Mouse (Mus musculus) heart, embryonic 11.5 days (tissue): ENCODE results near the gene Lrrfip1. TPM values are rescaled to one million over a fixed set of nuclear protein-coding genes. Genes with fewer than 3 reads are reported as not detected.

Experiments used
- ATAC-seq: fragments of 200-750 bp; cut with Nextera tagmentation; replicated peaks from 2 replicates; pipeline ENCODE4 v1.8.0; 2017; ENCODE audit warnings: moderate library complexity; ENCODE audit not compliant: insufficient number of reproducible peaks, low FRiP score, low TSS enrichment
- H3K27ac ChIP-seq: fragments of 300-500 bp; sonication (generic); 2 replicates; pipeline ENCODE4 v1.5.1; 2014; ENCODE audit warnings: mild to moderate bottlenecking, low read depth, low read length
- H3K27me3 ChIP-seq: fragments of 300-500 bp; sonication (generic); 2 replicates; pipeline ENCODE4 v1.6.1; 2014; ENCODE audit warnings: mild to moderate bottlenecking, low read length, mixed read lengths; ENCODE audit not compliant: control insufficient read depth, insufficient read depth
- H3K36me3 ChIP-seq: fragments of 300-500 bp; sonication (generic); 2 replicates; pipeline ENCODE4 v1.6.1; 2014; ENCODE audit warnings: mild to moderate bottlenecking, low read length, moderate library complexity, mixed read lengths; ENCODE audit not compliant: control insufficient read depth, insufficient read depth
- H3K4me1 ChIP-seq: fragments of 300-500 bp; sonication (generic); 2 replicates; pipeline ENCODE4 v1.6.1; 2014; ENCODE audit warnings: low read length; ENCODE audit not compliant: control insufficient read depth, insufficient read depth
- H3K4me2 ChIP-seq: fragments of 300-500 bp; sonication (generic); 2 replicates; pipeline ENCODE4 v1.6.1; 2014; ENCODE audit warnings: mild to moderate bottlenecking, moderate library complexity
- H3K4me3 ChIP-seq: fragments of 300-500 bp; sonication (generic); 2 replicates; pipeline ENCODE4 v1.5.1; 2014; ENCODE audit warnings: low read depth, low read length
- H3K9ac ChIP-seq: fragments of 300-500 bp; sonication (generic); 2 replicates; pipeline ENCODE4 v1.6.1; 2014; ENCODE audit warnings: mild to moderate bottlenecking, low read depth, low read length, moderate library complexity
- H3K9me3 ChIP-seq: fragments of 300-500 bp; sonication (generic); replicated peaks from 2 replicates; pipeline ENCODE4 v1.6.1; 2016; ENCODE audit warnings: low read length; ENCODE audit not compliant: control insufficient read depth
- WGBS: fragments of 180-500 bp; shearing (Covaris S2); extraction: QIAGEN DNeasy Blood & Tissue Kit; methylation state at CpG from one replicate; pipeline ENCODE4 v1.1.7; 2014; ENCODE audit not compliant: insufficient replicate concordance; 5-methylcytosine and 5-hydroxymethylcytosine counted together
- polyA plus RNA-seq: library from polyadenylated mRNA; unstranded; fragments of >200 nt; fragmentation: Nextera tagmentation; extraction: Ambion mirVana; gene quantifications from 2 replicates; pipeline ENCODE4 v1.2.1, GENCODE M21; 2014

Gene Lrrfip1
- polyA plus RNA-seq, 1 experiment from 2014 or later: 115 TPM

DNA sequence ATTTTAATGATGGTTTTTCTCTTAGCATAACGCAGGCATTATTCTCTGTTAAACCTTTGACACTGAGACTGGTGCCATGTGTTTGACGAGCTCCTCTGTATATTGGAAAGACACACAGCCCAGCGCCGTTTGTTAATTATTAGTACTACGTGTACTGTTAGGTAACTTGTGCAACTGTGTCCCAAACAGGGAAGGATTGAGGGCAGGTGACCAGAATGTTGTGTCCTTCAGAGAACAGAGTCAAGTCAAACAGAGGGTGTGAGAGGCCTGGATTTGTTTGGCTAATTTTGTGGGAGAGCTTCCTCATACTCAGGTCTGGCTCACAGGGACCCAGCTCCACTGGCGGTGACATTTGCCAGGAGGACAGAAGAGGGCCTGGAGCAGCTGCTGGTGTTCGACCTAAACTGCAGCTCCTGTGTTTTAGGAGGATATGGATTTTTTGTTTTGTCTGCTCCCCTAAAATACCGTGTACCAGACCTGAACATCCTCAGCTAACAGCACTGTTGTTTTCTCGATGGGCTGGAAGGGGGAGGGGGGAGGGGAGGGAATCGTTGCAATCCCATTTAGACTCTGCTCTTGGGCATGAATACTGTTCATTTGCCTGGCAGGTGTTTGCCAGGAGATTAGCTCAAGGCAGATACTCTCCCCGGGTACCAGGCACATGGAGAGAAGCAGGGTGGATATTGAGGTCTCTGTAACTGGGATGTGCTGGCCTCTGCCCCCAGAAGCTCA lies 103.3 kb downstream of the Lrrfip1 start:
- Histone ChIP-seq H3K4me1 (peaks cover 11% of the 10 kb centered on the region), H3K9me3 (no peaks in the 10 kb centered on the region), H3K36me3 (peaks cover 27% of the 10 kb centered on the region), H3K27me3 (no peaks in the 10 kb centered on the region), H3K9ac (no peak overlapping the region), H3K4me2 (no peak overlapping the region), H3K4me3 (no peak overlapping the region), H3K27ac (no peak overlapping the region)
- ATAC-seq: no peak
- WGBS: 78% methylated on average over 11 of the region's 11 CpGs

DNA sequence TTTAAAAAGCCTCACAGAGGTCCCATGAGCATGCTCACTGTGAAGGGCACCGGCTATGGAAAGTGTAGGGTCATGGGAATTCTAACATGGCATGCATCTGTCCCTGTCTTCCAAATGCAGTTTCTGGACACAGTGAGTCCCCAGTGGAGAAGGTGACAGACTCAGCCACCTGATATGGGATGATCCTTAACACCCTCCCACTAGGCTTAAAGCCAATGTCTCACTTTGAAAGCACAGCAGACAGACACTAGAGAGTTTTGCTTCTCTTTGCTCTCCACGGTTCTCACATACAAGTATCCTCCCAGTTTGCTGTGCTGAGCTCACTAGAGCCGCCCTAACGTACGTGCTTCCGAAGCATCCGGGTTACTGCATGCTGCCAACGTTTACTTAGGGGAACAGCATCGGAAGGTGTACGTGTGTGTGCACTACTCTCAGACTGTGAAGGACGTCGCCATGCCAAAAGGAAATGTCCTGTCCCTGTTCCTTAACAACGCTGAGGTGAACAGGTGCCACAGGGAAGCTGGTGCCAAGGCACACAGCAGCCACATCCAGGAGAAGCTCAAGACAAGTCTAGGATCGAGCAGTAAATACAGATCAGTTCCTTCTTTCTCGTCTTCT lies 104.9 kb downstream of the Lrrfip1 start:
- H3K36me3 ChIP-seq: peaks cover 29% of the 10 kb centered on the region
- no peak overlapping the region for H3K4me3 ChIP-seq
- no peaks in the 10 kb centered on the region for H3K9me3 ChIP-seq
- ATAC-seq: no peak
- WGBS: 89% methylated on average over 15 of the region's 15 CpGs
- no peak overlapping the region for H3K27ac ChIP-seq
- H3K27me3 ChIP-seq: no peaks in the 10 kb centered on the region
- H3K4me1 ChIP-seq: peaks cover 14% of the 10 kb centered on the region
- no peak overlapping the region for H3K9ac ChIP-seq
- no peak overlapping the region for H3K4me2 ChIP-seq

DNA sequence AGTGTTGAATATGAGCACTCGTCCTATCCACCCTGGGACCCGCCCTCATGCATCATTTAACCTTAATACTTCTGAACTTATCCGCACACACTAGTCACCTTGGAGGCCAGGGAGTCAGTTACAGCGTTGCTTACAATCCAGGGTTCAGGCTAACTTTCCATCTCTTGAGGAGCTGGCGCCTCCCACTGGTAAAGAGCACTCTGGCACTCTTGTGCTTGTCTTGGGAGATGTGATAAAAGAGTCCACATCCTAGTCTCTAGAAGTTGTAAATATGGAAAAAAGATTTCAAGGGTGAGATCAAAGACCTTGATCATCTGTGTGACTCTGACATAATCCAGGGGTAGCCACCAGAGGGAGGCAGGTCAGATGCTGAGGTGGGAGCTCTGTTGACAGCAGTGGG lies 109.0 kb downstream of the Lrrfip1 start:
- Histone ChIP-seq H3K27me3 (no peaks in the 10 kb centered on the region), H3K36me3 (peaks cover 24% of the 10 kb centered on the region), H3K4me1 (peaks cover 33% of the 10 kb centered on the region), H3K9me3 (no peaks in the 10 kb centered on the region), H3K4me2 (no peak overlapping the region), H3K4me3 (no peak overlapping the region), H3K27ac (0 out of 2 replicates have a peak overlapping the region, but pooled peaks have one; percentile 1), H3K9ac (no peak overlapping the region)
- no peak for ATAC-seq
- 48% methylated on average over 5 of the region's 5 CpGs for WGBS

DNA sequence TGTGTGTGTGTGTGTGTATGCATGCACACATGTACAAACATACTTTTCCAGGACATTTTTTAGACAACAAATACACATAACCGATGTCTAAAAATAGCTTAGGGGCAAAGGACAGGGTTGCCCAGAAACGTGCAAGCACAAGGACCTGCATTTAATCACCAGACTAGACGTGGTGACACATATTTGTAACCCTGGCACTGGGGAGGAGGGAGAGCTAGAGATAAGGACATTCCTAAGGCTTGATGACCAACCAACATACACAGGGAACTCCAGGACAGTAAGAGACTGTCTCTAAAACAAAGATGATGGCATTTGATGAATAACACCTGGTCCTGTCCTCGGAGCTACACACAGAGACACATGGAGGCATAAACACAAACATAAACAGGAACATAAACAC lies 110.8 kb downstream of the Lrrfip1 start:
- ATAC-seq: peak; percentile 44; the same call in 1 of the 2 replicates

DNA sequence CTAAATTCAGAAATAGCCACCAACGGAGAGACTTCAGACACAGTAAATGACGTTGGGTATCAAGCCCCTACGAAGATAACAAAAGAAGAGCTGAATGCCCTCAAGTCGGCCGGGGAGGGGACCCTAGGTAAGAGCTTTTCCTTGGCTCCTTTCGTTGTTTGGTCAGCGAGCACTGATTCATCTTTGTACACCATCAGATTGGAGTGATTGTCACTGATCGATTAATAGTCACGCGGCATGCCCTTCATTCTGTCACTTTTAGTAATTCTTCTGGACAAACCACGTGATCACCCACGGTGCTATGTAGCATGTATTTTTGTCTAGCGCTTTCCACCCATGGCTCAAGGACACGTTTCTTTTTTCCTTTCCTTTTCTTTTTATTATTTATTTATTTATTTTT lies 113.6 kb downstream of the Lrrfip1 start:
- Histone ChIP-seq H3K4me3 (no peak overlapping the region), H3K9ac (no peak overlapping the region), H3K4me2 (no peak overlapping the region), H3K4me1 (peaks cover 31% of the 10 kb centered on the region), H3K27ac (no peak overlapping the region), H3K27me3 (no peaks in the 10 kb centered on the region), H3K9me3 (no peaks in the 10 kb centered on the region), H3K36me3 (peaks cover 10% of the 10 kb centered on the region; the same call in 1 of the 2 replicates)
- no peak for ATAC-seq
- 90% methylated on average over 14 of the region's 14 CpGs for WGBS

More for the DNA sequence above, 110.8 kb downstream of the Lrrfip1 start:
- WGBS: 14% methylated on average over 4 of the region's 4 CpGs
- no peak overlapping the region; the same call in 1 of the 2 replicates for H3K9ac ChIP-seq
- peaks cover 31% of the 10 kb centered on the region for H3K4me1 ChIP-seq
- H3K4me2 ChIP-seq: peak overlapping the region; percentile 22; the same call in 1 of the 2 replicates
- H3K27me3 ChIP-seq: no peaks in the 10 kb centered on the region
- H3K36me3 ChIP-seq: peaks cover 21% of the 10 kb centered on the region
- no peak overlapping the region for H3K4me3 ChIP-seq
- H3K9me3 ChIP-seq: no peaks in the 10 kb centered on the region
- peak overlapping the region; percentile 60 for H3K27ac ChIP-seq

DNA sequence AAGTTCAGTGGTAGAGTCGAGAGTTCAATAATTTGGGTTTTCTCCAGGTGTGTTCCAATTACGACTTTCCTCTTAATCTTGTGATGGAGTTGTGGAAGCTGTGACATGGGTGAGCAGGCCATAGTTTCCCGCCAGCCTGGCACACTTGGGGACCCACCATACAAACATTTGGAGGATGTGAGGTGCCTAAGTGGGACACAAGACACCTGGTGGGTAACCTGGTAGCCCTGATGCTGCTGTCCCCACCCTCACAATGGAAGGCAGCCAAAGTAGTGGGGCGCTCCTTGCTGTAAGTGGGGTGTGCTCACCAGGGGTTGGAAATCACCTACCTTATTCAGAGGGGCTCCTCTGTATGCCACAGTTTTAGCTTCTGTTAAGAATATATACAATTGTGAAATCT lies 114.1 kb downstream of the Lrrfip1 start:
- H3K9ac ChIP-seq: no peak overlapping the region
- no peaks in the 10 kb centered on the region for H3K9me3 ChIP-seq
- no peaks in the 10 kb centered on the region for H3K27me3 ChIP-seq
- H3K27ac ChIP-seq: no peak overlapping the region
- ATAC-seq: no peak
- peaks cover 12% of the 10 kb centered on the region for H3K36me3 ChIP-seq
- 92% methylated on average over 4 of the region's 4 CpGs for WGBS
- no peak overlapping the region for H3K4me3 ChIP-seq
- H3K4me2 ChIP-seq: no peak overlapping the region
- H3K4me1 ChIP-seq: peaks cover 31% of the 10 kb centered on the region

DNA sequence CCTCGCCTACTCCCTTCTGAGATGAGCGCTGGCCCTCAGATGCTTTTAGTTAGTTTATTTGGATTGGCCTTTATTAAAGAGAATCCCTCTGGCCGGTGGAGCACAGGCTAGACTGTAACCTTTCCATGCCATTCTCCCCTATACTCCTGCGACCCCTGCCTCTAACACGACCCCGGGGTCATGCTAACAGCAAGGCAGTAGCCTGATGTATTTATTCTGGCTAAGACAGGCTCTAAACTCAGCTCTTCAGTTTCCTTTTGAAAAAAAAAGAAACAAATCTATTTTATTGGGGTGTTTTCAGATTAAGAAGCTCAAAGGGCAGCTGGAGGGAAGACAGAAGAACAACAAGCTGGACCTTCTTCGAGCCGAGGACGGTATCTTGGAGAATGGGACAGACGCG lies 123.6 kb downstream of the Lrrfip1 start:
- Histone ChIP-seq H3K27ac (no peak overlapping the region), H3K9me3 (no peaks in the 10 kb centered on the region), H3K9ac (no peak overlapping the region), H3K4me3 (no peak overlapping the region), H3K27me3 (no peaks in the 10 kb centered on the region), H3K4me2 (no peak overlapping the region), H3K36me3 (peaks cover 17% of the 10 kb centered on the region), H3K4me1 (no peaks in the 10 kb centered on the region)
- WGBS: 85% methylated on average over 11 of the region's 11 CpGs
- ATAC-seq: no peak

DNA sequence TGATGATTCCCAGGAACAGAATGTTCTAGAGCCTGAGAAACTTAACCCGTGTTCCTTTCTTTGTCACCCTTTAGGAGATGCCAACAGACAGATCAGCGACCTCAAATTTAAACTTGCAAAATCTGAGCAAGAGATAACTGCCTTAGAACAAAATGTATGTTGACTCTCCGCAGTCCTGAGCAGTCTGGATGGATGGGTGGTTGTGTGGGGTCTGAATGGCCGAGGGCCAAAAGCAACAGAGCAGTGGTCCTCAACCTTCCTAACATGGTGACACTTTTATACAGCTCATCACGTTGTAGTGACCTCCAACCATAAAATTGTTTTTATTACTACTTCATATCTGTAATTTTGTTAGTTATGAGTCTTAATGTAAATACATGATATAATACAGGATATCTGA lies 124.5 kb downstream of the Lrrfip1 start:
- Histone ChIP-seq H3K9ac (no peak overlapping the region), H3K36me3 (peaks cover 19% of the 10 kb centered on the region)

More for the DNA sequence above, 124.5 kb downstream of the Lrrfip1 start:
- H3K4me2 ChIP-seq: no peak overlapping the region
- no peaks in the 10 kb centered on the region for H3K4me1 ChIP-seq
- ATAC-seq: no peak
- no peak overlapping the region for H3K4me3 ChIP-seq
- no peak overlapping the region for H3K27ac ChIP-seq
- H3K9me3 ChIP-seq: no peaks in the 10 kb centered on the region
- WGBS: 85% methylated on average over 5 of the region's 5 CpGs
- no peaks in the 10 kb centered on the region for H3K27me3 ChIP-seq
